Mouse (Mus musculus): ENCODE measurements around the gene Rnf212b.
"Not testable (repeated sequence)": the region's sequence is repeated elsewhere in the genome, so short reads cannot be mapped to it uniquely, and the experiment has no call there.

Rnf212b gene

DNA sequence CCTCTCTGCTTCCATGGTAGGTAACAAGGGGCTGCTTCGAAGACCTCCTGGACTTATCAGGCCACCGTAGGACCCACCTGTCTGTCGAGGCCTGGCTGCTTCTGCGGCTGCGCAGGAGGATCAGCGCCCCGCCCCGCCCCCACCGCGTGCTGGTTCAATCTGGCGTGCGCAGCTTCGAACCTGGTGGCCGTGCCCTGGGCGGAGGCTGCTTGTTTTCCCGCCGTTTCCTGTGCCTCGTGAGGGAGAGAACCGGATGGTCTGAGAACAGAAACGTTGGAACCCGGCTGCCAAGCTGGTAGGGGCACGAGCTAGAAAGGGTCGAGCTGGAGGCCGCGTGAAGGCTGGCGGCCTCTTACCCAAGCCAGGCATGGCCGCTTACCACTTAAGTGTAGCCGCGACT lies at the start of gene Rnf212b:
Gene Rnf212b, plus strand, starts transcription at position 151 of the 400 bp plus-strand sequence.
- no peak for DNase-seq (ENCODE audit: low spot score)

- not testable (repeated sequence) for DNase-seq (ENCODE audit: low spot score)
Measured at GRCm38 (mm10) chr14:54766937-54767336, 47.0 kb upstream of the Rnf212b start.

DNA sequence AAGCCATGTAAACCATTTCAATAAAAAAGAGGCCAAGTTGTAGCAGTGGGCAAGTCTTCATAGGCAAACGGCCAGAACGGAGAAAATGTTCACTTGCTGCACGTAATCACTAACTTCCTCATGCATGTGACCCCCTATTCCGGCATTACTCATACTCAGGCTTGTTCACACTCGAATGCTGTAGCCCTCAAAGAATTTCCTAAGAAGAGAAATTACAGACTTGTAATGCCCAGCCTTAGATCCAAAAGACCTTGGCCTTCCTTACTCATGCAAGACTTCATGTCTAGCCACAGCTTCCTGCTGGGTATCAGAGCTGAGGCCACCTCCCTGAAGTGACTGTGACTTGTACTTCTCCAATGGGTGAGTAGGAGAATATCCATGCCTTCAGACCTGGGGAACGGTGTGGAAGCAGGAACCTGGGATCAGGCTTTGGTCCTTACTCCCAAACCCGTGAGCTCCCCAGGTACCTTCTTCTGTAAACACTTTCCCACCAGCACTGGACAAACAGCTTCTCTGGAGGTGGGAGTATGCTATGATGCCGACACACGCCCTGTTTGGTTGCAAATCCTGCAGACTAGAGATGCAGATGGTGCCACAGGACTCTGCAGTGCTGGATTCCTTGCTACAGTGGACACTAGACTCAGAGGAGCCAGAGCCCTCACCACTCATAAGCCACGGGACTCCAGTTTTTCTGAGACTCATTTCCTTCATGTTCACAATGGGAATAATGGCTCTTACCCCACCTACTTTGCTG lies 45.5 kb upstream of the Rnf212b start:
- DNase-seq (ENCODE audit: low spot score): no peak

GRCm38 (mm10) chr14:54769068-54769425 lies 44.9 kb upstream of the Rnf212b start:
- no peak for DNase-seq (ENCODE audit: low spot score)

DNA sequence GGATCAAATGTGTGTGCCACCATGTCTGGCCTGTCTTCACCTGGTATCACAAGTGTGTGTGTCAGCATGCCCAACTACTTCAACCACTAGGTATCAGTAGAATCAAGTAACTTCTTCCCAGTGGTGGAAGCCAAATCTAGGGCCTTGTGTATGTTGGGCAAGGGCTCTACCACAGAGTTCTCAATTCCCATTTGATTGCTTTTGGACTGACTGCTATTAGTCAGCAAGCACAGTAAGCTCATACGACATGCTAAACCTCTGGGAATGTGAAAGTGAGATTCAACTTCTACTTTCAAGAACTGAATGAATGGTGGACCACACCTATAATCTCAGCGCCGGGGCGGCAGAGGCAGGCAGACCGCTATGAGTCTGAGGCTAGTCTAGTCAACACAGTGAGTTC lies 43.6 kb upstream of the Rnf212b start:
- DNase-seq (ENCODE audit: low spot score): no peak

- DNase-seq (ENCODE audit: low spot score): no peak
Measured at GRCm38 (mm10) chr14:54772333-54772856, 41.5 kb upstream of the Rnf212b start.

- no peak for DNase-seq (ENCODE audit: low spot score)
Measured at GRCm38 (mm10) chr14:54775534-54776041, 38.4 kb upstream of the Rnf212b start.

- no peak for DNase-seq (ENCODE audit: low spot score)
Measured at GRCm38 (mm10) chr14:54776768-54777167, 37.2 kb upstream of the Rnf212b start.

- no peak for DNase-seq (ENCODE audit: low spot score)
Measured at GRCm38 (mm10) chr14:54777893-54778292, 36.0 kb upstream of the Rnf212b start.

GRCm38 (mm10) chr14:54780084-54780483 lies 33.9 kb upstream of the Rnf212b start:
- DNase-seq (ENCODE audit: low spot score): no peak

DNA sequence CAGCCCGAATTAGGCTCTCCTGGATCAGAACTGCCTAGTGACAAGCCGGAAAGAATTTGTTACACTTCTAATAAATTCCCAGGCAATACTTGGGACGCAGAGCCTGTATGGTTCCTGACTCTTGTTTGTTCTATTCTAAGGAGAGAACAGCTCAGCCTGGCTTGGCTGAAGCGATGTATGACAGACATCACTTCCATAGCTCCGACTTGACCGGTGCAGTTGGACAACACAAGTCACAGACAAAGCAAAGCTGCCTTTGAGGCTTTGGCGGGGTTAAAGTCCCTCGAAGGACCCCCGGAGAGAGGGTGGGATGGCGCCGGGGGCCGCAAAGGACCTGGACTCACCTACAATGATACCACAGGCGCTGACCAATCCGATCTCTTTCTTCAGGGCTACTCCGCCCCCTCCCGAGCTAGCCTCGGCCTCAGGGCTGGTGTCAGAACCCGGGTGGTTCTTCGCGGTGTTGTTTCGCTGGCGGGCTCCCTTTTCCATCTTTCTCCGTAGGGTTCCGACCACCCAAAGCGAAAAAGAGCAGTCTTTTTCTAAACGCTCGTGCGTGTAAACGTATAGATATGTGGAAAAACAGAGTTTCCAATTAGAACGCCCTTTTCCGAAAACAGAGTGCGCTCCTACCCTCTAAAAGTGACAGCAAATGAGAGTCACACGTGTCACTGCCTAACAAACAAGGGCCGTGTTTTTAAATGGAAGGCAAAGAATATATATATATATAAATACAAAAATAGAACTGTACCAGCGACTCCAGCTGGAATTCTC lies 32.9 kb upstream of the Rnf212b start:
- no peak for DNase-seq (ENCODE audit: low spot score)

DNA sequence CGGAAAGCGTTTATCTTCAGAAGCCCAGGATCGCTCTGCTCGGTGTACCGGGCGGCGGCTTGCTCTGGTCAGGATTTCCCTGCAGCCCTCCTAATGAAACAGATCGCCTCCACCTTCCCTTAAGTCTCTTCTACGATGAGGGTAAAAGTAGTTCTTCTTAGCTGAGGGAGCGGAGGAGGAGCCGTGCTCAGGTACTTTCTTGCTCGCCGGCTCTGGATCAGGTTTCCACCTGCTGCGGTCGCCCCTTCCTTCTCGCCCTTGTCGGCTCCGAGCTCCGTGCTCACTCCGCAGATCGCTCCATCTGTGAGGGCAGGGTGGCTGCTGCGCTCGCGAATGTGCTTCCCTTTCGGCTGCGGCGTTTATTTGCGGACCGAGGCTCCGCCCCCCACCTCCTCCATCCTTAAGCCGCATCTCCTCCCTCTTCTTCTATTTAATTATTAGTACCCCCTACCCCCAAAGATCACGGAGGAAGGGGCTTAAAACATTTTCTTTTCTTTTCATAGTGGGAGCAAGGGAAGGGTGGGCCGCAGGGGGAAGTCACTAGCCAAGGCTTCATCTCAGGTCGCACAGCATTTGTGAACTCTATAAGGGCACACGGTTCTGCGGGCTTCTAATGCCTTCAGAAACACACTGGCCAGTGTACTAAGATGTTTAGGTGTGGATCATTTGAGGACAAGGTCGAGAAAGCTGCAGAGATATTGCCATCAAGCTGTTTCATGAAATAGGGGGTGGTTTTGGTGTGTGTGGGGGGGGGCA lies 32.2 kb upstream of the Rnf212b start, which contains the start of gene Slc7a8:
Gene Slc7a8, minus strand, starts transcription at position 337 of the 756 bp plus-strand sequence.
- DNase-seq (ENCODE audit: low spot score): no peak

DNA sequence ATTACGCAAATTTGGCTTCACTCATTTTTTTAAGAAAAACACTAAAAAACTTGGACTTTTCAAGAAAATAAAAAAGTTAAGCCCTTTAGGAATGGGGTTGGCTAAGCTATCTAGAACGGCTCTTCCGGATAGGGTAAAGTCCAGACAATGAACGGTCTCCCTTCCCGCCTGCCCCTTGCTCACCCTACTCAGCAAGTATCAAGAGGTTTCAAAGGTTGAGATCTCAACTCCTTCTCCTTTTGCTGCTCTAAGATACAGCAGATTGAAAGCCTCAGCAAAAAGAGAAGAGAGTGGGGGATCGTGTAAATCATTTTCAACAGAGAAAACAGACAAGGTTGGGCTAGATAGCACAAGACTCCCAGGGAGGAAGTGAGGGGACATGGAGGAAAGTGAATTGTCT lies 31.0 kb upstream of the Rnf212b start:
- no peak for DNase-seq (ENCODE audit: low spot score)

DNA sequence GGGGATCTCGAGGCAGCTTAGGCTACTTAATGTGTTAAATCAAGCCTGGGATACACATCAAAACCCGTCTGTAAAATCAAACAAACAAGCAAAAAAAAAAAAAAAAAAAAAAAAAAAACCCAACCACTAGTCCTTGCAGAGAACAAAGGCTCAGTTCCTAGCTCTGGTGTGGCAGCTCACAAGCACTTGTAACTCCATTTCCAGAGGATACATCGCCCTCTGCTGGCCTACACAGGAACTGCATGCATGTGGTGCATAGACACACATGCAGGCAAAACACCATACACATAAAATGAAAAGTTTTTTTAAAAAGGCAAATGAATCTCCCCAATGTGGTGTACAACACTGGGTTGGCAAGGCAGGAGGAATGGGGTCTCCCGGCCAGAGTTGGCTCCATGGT lies 28.0 kb upstream of the Rnf212b start:
- peak; percentile 59 for DNase-seq (ENCODE audit: low spot score)

DNA sequence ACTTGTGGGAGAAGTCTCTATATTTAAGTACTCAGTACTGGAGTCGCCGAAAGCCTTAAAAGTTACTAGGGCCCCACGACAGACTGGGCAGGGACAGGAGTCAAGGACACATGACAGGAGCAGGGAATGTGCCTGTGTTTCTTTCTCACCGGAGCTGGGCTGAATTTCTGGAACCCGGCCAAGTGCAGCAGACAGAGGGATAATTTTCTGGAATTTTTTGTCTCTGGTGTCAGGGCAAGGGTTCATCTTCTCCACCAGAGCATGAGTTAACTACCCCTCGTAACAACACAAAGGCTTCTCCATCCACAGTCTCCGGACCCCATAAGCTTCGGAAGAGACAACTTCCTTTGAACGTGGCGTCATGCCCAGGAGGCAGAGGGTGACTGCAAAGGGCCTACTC lies 27.5 kb upstream of the Rnf212b start:
- no peak for DNase-seq (ENCODE audit: low spot score)

GRCm38 (mm10) chr14:54787226-54787625 lies 26.7 kb upstream of the Rnf212b start:
- DNase-seq (ENCODE audit: low spot score): no peak

- DNase-seq (ENCODE audit: low spot score): no peak
Measured at GRCm38 (mm10) chr14:54788231-54788630, 25.7 kb upstream of the Rnf212b start.

GRCm38 (mm10) chr14:54792166-54792565 lies 21.8 kb upstream of the Rnf212b start:
- DNase-seq (ENCODE audit: low spot score): no peak

DNA sequence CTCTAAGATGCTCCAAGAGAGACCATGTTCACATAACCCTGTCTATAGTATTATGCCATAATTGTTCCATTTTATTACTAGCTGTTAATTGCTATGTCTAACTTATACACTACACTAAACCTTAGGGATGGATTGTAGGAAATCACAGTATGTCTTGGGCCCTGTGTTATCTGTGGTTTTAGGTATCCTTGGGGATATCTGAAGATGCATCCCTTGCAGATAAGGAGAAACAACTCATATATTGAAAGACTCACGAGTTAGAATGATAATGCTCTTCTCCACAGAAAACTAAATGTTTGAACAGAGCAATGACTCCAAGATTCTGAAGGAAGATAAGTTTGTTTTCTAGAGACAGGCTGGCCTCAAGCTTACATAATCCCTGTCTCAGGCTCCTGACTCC lies 20.6 kb upstream of the Rnf212b start:
- DNase-seq (ENCODE audit: low spot score): no peak

- no peak for DNase-seq (ENCODE audit: low spot score)
Measured at GRCm38 (mm10) chr14:54793894-54794830, 19.8 kb upstream of the Rnf212b start.

- DNase-seq (ENCODE audit: low spot score): no peak
Measured at GRCm38 (mm10) chr14:54795901-54796300, 18.0 kb upstream of the Rnf212b start.
